In the genomic region with DNA sequence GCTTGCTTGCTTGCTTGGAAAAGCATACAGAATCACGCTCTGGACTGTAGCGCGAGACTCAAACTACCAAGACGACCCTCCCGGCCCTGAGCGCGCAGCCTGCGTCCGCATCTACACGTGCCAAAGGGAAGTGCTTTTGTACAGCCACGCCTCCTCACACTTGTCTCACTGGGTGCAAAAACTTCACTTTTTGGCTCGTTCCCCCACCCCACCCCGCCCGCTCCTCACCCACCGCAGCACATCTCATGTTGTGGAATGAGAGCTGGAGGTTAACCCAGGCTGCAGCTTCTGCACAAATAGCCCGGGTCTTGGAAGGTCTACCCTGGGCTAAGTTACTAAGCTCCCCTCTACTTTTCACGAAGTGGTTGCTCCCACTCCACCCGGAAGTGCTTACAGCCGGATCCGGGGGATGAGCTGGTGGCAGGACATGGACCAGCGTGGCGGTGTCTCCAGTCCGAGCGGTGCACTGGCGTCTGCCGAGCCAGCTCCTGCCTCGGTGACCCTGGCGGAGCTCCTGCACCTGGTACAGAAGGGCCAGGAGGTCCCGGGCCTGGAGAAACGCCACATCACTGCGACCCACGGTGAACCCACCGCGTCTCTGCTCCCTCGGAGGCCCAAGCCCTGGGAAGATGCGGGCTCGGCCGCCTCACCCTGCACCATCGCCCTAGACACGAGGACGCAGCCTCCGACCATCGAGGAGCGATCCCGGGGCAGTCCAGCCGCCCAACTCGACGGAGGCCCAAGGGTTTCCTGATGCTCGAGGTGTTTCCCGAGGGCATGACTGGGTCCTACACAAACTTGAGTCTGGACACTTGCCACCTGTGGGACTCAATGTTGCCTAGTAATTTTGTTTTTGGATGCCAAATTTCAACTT, we compare ENCODE assay signal across 7 mouse cellular contexts. TPM values are rescaled to one million over a fixed set of nuclear protein-coding genes. Genes with fewer than 3 reads are reported as not detected.
DNase-seq lines count a peak whose midpoint lies in the region; ATAC-seq and TF ChIP-seq lines count a peak whose summit lies in the region.

A gene (plus strand): TSS at position 232 of the 874 bp plus-strand sequence.

- no peaks in the 10 kb centered on the region for H3K9me3 ChIP-seq in intestine, postnatal 0 days (ENCODE audit: control insufficient read depth)
- no peaks in the 10 kb centered on the region for H3K9me3 ChIP-seq in midbrain, embryonic 12.5 days

- TF ChIP-seq POLR2A in small intestine, adult 2 months (IDR thresholded peaks at IDR 0.05; ENCODE audit: low read depth, low read length): peak; percentile 77; the same call in 1 of the 2 replicates

- TF ChIP-seq CTCF in intestine, postnatal 0 days (IDR thresholded peaks at IDR 0.05; ENCODE audit: low read depth): no peak
- no peak for TF ChIP-seq CTCF in small intestine, adult 2 months (IDR thresholded peaks at IDR 0.05; ENCODE audit: extremely low read depth, insufficient read length, insufficient replicate concordance, low read depth, low read length)

- no peaks in the 10 kb centered on the region for H3K27me3 ChIP-seq in intestine, postnatal 0 days (replicated peaks; ENCODE audit: control insufficient read depth, insufficient read depth, low read length)
- no peaks in the 10 kb centered on the region for H3K27me3 ChIP-seq in midbrain, embryonic 12.5 days
- no peaks in the 10 kb centered on the region for H3K27me3 ChIP-seq in small intestine, adult 2 months (ENCODE audit: control insufficient read depth, insufficient read depth, low read length)

- peak within 1 kb of the TSS; percentile 76 for H3K9ac ChIP-seq in intestine, postnatal 0 days (ENCODE audit: low read depth, low read length)
- peak within 1 kb of the TSS; percentile 67 for H3K9ac ChIP-seq in midbrain, embryonic 12.5 days (replicated peaks)

- H3K36me3 ChIP-seq in intestine, postnatal 0 days (ENCODE audit: control insufficient read depth, insufficient read depth): peaks cover 33% of the 10 kb centered on the region
- peaks cover 32% of the 10 kb centered on the region for H3K36me3 ChIP-seq in midbrain, embryonic 12.5 days
- H3K36me3 ChIP-seq in small intestine, adult 2 months (ENCODE audit: control insufficient read depth, insufficient read depth, low read length): peaks cover 23% of the 10 kb centered on the region

- 0% methylated on average over 50 of the region's 50 CpGs for WGBS in intestine, postnatal 0 days
- WGBS in midbrain, embryonic 12.5 days: under 1% methylated on average over 50 of the region's 50 CpGs
- WGBS in small intestine, adult 2 months: under 1% methylated on average over 50 of the region's 50 CpGs

- H3K4me1 ChIP-seq in intestine, postnatal 0 days (replicated peaks; ENCODE audit: control insufficient read depth, insufficient read depth, low read length): no peaks in the 10 kb centered on the region
- H3K4me1 ChIP-seq in midbrain, embryonic 12.5 days: peaks cover 19% of the 10 kb centered on the region
- no peaks in the 10 kb centered on the region; the same call in none of the 2 replicates for H3K4me1 ChIP-seq in small intestine, adult 2 months (ENCODE audit: control insufficient read depth, insufficient read depth, insufficient read length, low read length)

- H3K4me2 ChIP-seq in intestine, postnatal 0 days (replicated peaks; ENCODE audit: low read depth): peak within 1 kb of the TSS; percentile 94
- peak within 1 kb of the TSS; percentile 87 for H3K4me2 ChIP-seq in midbrain, embryonic 12.5 days (replicated peaks)

- peak within 1 kb of the TSS; percentile 87 for H3K27ac ChIP-seq in intestine, postnatal 0 days (ENCODE audit: low read depth, low read length)
- H3K27ac ChIP-seq in midbrain, embryonic 12.5 days (replicated peaks): peak within 1 kb of the TSS; percentile 50
- H3K27ac ChIP-seq in small intestine, adult 2 months (ENCODE audit: insufficient read depth, low read depth, low read length): peak within 1 kb of the TSS; percentile 50

- ATAC-seq in intestine, postnatal 0 days: peak; percentile 79
- ATAC-seq in midbrain, embryonic 12.5 days (ENCODE audit: low FRiP score, low read depth): peak; percentile 93

- DNase-seq in adrenal gland, adult 2 months: peak; percentile 91
- peak; percentile 92 for DNase-seq in embryo, embryonic 9.5 days (ENCODE audit: extremely low spot score)
- DNase-seq in gonadal fat pad, adult 2 months (ENCODE audit: low read depth): no peak
- peak; percentile 85 for DNase-seq in left cerebral cortex, postnatal 4 days

- intact Hi-C loops in left cerebral cortex, postnatal 4 days (cut with DNase I): no loop called here

- peak within 1 kb of the TSS; percentile 85 for H3K4me3 ChIP-seq in intestine, postnatal 0 days (ENCODE audit: low read depth, low read length)
- H3K4me3 ChIP-seq in midbrain, embryonic 12.5 days: peak within 1 kb of the TSS; percentile 68
- peak within 1 kb of the TSS; percentile 79 for H3K4me3 ChIP-seq in small intestine, adult 2 months (ENCODE audit: low read depth, low read length)

RNA-seq across cellular contexts. Expression of the gene that starts here (rescaled TPM):
- 10 to 100 TPM; 73.1 to 74.1 TPM for total RNA-seq in adrenal gland, adult 2 months (2021)
- 296 and 305 TPM in 2 replicates for polyA plus RNA-seq in adrenal gland, adult 2 months (2012; rRNA removed)
- polyA plus RNA-seq in gonadal fat pad, adult 2 months (2012; rRNA removed): 177 and 185 TPM in 2 replicates
- polyA plus RNA-seq in intestine, postnatal 0 days (2015; fragmentation: Nextera tagmentation; extraction: Ambion mirVana): 123 and 124 TPM in 2 replicates
- 10 to 100 TPM; 18.7 to 21.1 TPM for total RNA-seq in left cerebral cortex, postnatal 4 days (2021)
- 48.5 and 55.0 TPM in 2 replicates for polyA plus RNA-seq in midbrain, embryonic 12.5 days (2016; fragmentation: Nextera tagmentation; extraction: Ambion mirVana)
- polyA plus RNA-seq in small intestine, adult 2 months (2012; rRNA removed): 107 and 109 TPM in 2 replicates
